Mouse (Mus musculus) adrenal gland, postnatal 4 days (tissue): ENCODE data around the gene Zscan4c. TPM values are rescaled to one million over a fixed set of nuclear protein-coding genes. Genes with fewer than 3 reads are reported as not detected.
"Not testable (repeated sequence)": the region's sequence is repeated elsewhere in the genome, so short reads cannot be mapped to it uniquely, and the experiment has no call there.

Experiments used
- DNase-seq, 2 experiments: peaks; one replicate each; pipeline ENCODE4 v3.0.0; 2021 to 2022; ENCODE audit warnings: low spot score in 2 of 2, mixed read lengths in 2 of 2
- long read RNA-seq, 2 experiments: library from polyadenylated mRNA; stranded (forward); transcript quantifications; one replicate each; pipeline ENCODE4 v2.0.0; 2021
- microRNA-seq: library from miRNA; unstranded; fragments of <30 nt; microRNA quantifications from one replicate; pipeline ENCODE4 v1.2.0, GENCODE M21; 2021
- total RNA-seq, 2 experiments: library from RNA; stranded (reverse); gene quantifications; 2 replicates each; pipeline ENCODE4 v1.2.3; 2021

Zscan4c gene
- not detected for total RNA-seq
- long read RNA-seq, experiment 1 = 0 reads
- long read RNA-seq, experiment 2 = 0 reads

DNA sequence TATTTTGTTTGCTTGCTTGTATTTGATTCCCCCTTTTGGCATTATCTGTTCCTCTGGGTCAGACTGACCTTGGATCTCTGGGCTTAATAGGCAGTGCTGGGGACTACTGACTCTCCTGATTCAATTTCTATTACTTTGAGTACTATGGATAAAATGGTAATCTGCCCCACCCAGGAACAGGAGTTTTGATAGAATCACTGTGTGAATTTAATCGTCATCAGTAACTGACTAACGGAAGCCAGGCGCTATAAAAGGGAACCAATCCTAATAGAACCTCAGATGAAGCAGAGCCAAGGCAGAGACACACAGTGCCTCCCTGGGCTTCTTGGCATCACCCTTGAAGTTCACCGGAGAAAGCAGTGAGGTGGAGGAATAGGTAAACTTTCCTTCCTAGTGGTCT lies at the start of gene Zscan4c:
Zscan4c (plus strand) TSS at position 301 of the 400 bp plus-strand sequence.
- not testable (repeated sequence) for DNase-seq

Small RNAs within 50 kb of the gene (microRNA-seq; reads per million reads assigned to microRNA genes)
- gene Mir297-1 = not detected

Other genes starting within 250 kb of the Zscan4c start
- gene Zscan4b, start 100.7 kb upstream of the Zscan4c start, total RNA-seq = not detected
- gene Zscan4-ps1, start 63.9 kb downstream of the Zscan4c start, total RNA-seq = not detected
- not detected for gene Zscan4d, start 160.4 kb downstream of the Zscan4c start, total RNA-seq